Mouse (Mus musculus) embryonic fibroblast, embryonic 13.5 days (primary cell): Measurements from ENCODE around the gene Atp8a1.
A peak's percentile ranks its signal among the peaks of the same experiment; 100 is the strongest.

Source experiments
- CTCF ChIP-seq: IDR thresholded peaks from 2 replicates; pipeline ENCODE4 v1.5.1; 2011; ENCODE audit warnings: mild to moderate bottlenecking, control low read depth, low read length, moderate library complexity, borderline replicate concordance; ENCODE audit not compliant: insufficient read depth
- POLR2A ChIP-seq: IDR thresholded peaks from 2 replicates; pipeline ENCODE4 v1.6.1; 2011; ENCODE audit warnings: low read depth, mild to moderate bottlenecking, control low read depth, low read length, moderate library complexity

DNA sequence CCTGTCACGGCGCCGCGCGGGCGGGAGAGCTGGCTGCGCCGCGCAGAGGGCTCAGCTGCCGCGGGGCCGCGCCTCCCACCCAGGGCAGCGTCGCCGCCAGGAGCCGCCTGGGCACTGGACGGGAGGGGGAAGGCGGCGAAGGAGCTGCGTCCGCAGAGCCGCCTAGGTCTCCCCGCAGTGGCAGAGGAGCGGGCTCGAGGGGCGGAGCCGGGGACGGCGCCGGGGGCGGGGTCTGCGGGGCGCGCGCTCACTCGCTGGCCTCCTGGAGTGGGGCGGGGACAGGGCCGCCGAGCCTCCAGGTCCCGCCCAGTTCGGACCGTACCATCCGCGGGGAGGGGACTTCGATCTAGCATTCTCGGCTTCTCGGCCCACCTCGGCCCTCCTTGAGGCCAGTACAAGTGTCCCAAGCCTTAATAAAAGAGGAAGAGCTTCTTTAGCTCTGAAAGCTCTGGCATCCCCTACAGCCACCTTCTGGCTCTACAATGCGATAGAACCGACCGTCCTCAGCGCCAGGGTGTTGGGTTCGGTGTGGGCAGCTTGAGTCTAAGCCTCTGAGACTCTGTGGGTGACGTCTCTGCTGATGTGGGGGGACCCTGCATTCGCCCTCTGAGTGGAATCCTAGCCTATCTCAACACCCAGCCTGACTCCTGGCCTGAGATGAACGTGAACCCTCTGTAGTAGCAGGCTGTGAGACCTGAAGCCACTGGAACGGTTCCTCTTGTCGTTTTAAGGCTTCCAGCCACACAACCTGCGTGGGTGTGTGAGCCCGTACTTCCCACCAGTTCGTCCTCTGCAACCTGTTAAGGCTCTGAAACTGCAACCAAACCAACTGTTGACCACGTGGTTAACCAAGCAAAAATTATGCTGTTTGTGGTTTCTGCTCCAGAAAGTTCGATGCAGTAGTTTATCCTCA is at the start of gene Atp8a1:
- TF ChIP-seq CTCF, result no peak
- TF ChIP-seq POLR2A, result peak; percentile 56
